Mouse (Mus musculus) spleen, adult 2 months (tissue): ENCODE results near the gene Vmn1r181.

Source experiments
- CTCF ChIP-seq: fragments of 200-500 bp; IDR thresholded peaks from 2 replicates; pipeline ENCODE4 v1.5.1; 2011; ENCODE audit warnings: mild to moderate bottlenecking, inconsistent platforms; ENCODE audit not compliant: insufficient read depth, insufficient read length, insufficient replicate concordance; ENCODE audit errors: extremely low read depth
- POLR2A ChIP-seq: fragments of 200-500 bp; IDR thresholded peaks from 2 replicates; pipeline ENCODE4 v1.6.1; 2011; ENCODE audit warnings: low read depth, low read length, inconsistent platforms

DNA sequence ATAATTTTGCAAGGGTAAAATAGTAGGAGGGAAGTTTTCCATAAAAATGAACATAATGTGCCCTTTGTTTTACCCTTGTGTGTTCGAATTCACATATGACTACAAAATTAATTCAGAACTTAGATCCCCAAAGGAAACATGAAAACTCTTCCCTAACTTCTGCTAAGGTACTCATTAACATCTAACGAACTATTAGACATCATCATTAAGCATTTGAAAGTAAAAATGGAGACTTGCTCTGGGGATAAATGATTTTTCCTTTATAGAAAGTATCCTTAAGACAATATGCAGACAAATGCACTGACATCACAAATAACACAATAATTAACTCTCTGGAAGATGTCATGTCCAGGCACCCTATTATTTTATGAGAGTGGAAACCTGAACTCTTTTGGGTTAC is 47.7 kb upstream of the Vmn1r181 start, which contains the start of gene Vmn1r179:
- no peak for TF ChIP-seq CTCF
- TF ChIP-seq POLR2A: no peak
